Mouse (Mus musculus) embryonic fibroblast, embryonic 13.5 days (primary cell): ENCODE measurements around the gene Arhgef6. TPM values are rescaled to one million over a fixed set of nuclear protein-coding genes. Genes with fewer than 3 reads are reported as not detected.

ENCODE experiments used
- H3K27ac ChIP-seq: 2 replicates; pipeline ENCODE4 v1.5.1; 2012; ENCODE audit warnings: low read length, control low read depth, inconsistent platforms; ENCODE audit not compliant: insufficient read depth
- H3K4me1 ChIP-seq: 2 replicates; pipeline ENCODE4 v1.6.1; 2011; ENCODE audit warnings: low read length; ENCODE audit not compliant: control insufficient read depth, insufficient read depth
- H3K4me3 ChIP-seq: 2 replicates; pipeline ENCODE4 v1.5.1; 2011; ENCODE audit warnings: mild to moderate bottlenecking, control low read depth, low read length; ENCODE audit not compliant: insufficient read depth
- CTCF ChIP-seq: IDR thresholded peaks from 2 replicates; pipeline ENCODE4 v1.5.1; 2011; ENCODE audit warnings: mild to moderate bottlenecking, control low read depth, low read length, moderate library complexity, borderline replicate concordance; ENCODE audit not compliant: insufficient read depth
- POLR2A ChIP-seq: IDR thresholded peaks from 2 replicates; pipeline ENCODE4 v1.6.1; 2011; ENCODE audit warnings: low read depth, mild to moderate bottlenecking, control low read depth, low read length, moderate library complexity
- polyA plus RNA-seq: library from polyadenylated mRNA; stranded (reverse); fragments of >200 nt; gene quantifications from 2 replicates; pipeline ENCODE4 v1.2.4, GENCODE M21; 2011; ENCODE audit warnings: low read depth; ENCODE audit not compliant: missing spikeins, insufficient read length

Arhgef6 gene
- polyA plus RNA-seq, 1 experiment, result 11.4 TPM

GRCm38 (mm10) chrX:57337582-57337981 lies 947 bp downstream of the Arhgef6 start:
- Histone ChIP-seq H3K4me1 (no peaks in the 10 kb centered on the region; the same call in none of the 2 replicates), H3K4me3 (no peak overlapping the region), H3K27ac (no peak overlapping the region)
- TF ChIP-seq POLR2A, result no peak
- no peak for TF ChIP-seq CTCF

GRCm38 (mm10) chrX:57336958-57337357 lies 1.6 kb downstream of the Arhgef6 start:
- TF ChIP-seq POLR2A (no peak), CTCF (no peak)
- H3K4me3 ChIP-seq, result no peak overlapping the region
- no peak overlapping the region for H3K27ac ChIP-seq
- H3K4me1 ChIP-seq, result no peaks in the 10 kb centered on the region; the same call in none of the 2 replicates

GRCm38 (mm10) chrX:57335313-57335712 lies 3.2 kb downstream of the Arhgef6 start:
- TF ChIP-seq CTCF, result no peak
- no peak for TF ChIP-seq POLR2A
- no peak overlapping the region for H3K27ac ChIP-seq
- H3K4me1 ChIP-seq, result no peaks in the 10 kb centered on the region; the same call in none of the 2 replicates
- no peak overlapping the region for H3K4me3 ChIP-seq

- Histone ChIP-seq H3K27ac (no peak overlapping the region), H3K4me3 (no peak overlapping the region), H3K4me1 (no peaks in the 10 kb centered on the region)
- no peak for TF ChIP-seq CTCF
- no peak for TF ChIP-seq POLR2A
Observed at GRCm38 (mm10) chrX:57327668-57328338, 10.7 kb downstream of the Arhgef6 start.

- H3K27ac ChIP-seq, result no peak overlapping the region
- H3K4me1 ChIP-seq, result no peaks in the 10 kb centered on the region
- TF ChIP-seq CTCF (no peak), POLR2A (no peak)
- peak overlapping the region; percentile 19; the same call in 1 of the 2 replicates for H3K4me3 ChIP-seq
Observed at GRCm38 (mm10) chrX:57326487-57327221, 11.9 kb downstream of the Arhgef6 start.

GRCm38 (mm10) chrX:57325861-57326461 lies 12.6 kb downstream of the Arhgef6 start:
- TF ChIP-seq CTCF (no peak), POLR2A (no peak)
- no peaks in the 10 kb centered on the region for H3K4me1 ChIP-seq
- peak overlapping the region; percentile 19; the same call in 1 of the 2 replicates for H3K4me3 ChIP-seq
- no peak overlapping the region for H3K27ac ChIP-seq

- no peak for TF ChIP-seq POLR2A
- TF ChIP-seq CTCF, result no peak
- no peak overlapping the region for H3K27ac ChIP-seq
Observed at GRCm38 (mm10) chrX:57324891-57325290, 13.6 kb downstream of the Arhgef6 start.

GRCm38 (mm10) chrX:57312066-57312465 lies 26.5 kb downstream of the Arhgef6 start:
- Histone ChIP-seq H3K4me1 (no peaks in the 10 kb centered on the region), H3K4me3 (no peak overlapping the region), H3K27ac (no peak overlapping the region)
- no peak for TF ChIP-seq POLR2A
- no peak for TF ChIP-seq CTCF

More at GRCm38 (mm10) chrX:57324891-57325290, 13.6 kb downstream of the Arhgef6 start:
- H3K4me3 ChIP-seq, result no peak overlapping the region
- no peaks in the 10 kb centered on the region for H3K4me1 ChIP-seq

GRCm38 (mm10) chrX:57309993-57310392 lies 28.5 kb downstream of the Arhgef6 start:
- Histone ChIP-seq H3K4me3 (no peak overlapping the region), H3K4me1 (no peaks in the 10 kb centered on the region), H3K27ac (no peak overlapping the region)
- TF ChIP-seq CTCF (no peak), POLR2A (no peak)

- Histone ChIP-seq H3K4me3 (no peak overlapping the region), H3K4me1 (0 out of 2 replicates have a peak, but pooled peaks cover 3% of the 10 kb centered on the region), H3K27ac (no peak overlapping the region)
- TF ChIP-seq POLR2A (no peak), CTCF (no peak)
Observed at GRCm38 (mm10) chrX:57306747-57307146, 31.8 kb downstream of the Arhgef6 start.
